Mouse (Mus musculus): ENCODE results near the gene Smarcad1.

DNA sequence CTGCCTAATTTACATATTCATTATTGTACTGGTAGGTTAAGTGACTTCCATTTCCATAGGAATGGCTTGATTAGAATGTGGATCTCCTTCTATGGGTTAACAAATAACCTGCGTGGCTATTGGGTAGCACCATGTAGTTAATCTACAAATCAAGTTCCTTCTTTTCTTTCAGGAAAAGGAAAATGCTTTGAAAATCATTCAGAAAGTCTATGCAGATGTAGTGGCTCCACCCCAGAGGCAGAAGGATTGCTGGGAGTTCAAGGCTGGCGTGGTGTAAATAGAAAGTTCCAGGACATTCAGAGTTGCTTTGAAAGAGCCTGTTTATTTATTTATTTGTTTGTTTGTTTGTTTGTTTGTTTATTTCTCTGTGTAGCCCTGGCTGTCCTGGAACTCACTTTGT lies 7.7 kb upstream of the Smarcad1 start:
- TF ChIP-seq CTCF (IDR thresholded peaks at IDR 0.05; ENCODE audit: low read depth) (no peak), EP300 (IDR thresholded peaks at IDR 0.05; ENCODE audit: low read depth) (no peak)
